Mouse (Mus musculus) kidney, adult 2 months (tissue): ENCODE data around the gene Fxyd4. TPM values are rescaled to one million over a fixed set of nuclear protein-coding genes. Genes with fewer than 3 reads are reported as not detected.
A peak's percentile ranks its signal among the peaks of the same experiment; 100 is the strongest.

Experiments used
- DNase-seq: peaks from one replicate; pipeline ENCODE4 v3.0.0; 2021
- H3K27ac ChIP-seq: fragments of 200-500 bp; 2 replicates; pipeline ENCODE4 v1.5.1; 2012; ENCODE audit warnings: low read depth, low read length, control low read depth, inconsistent platforms; ENCODE audit not compliant: insufficient read depth
- H3K27me3 ChIP-seq: fragments of 200-500 bp; replicated peaks from 2 replicates; pipeline ENCODE4 v1.6.1; 2012; ENCODE audit warnings: mild to moderate bottlenecking, moderate library complexity, low read length, inconsistent platforms; ENCODE audit not compliant: control insufficient read depth, insufficient read depth
- H3K36me3 ChIP-seq: fragments of 200-500 bp; 2 replicates; pipeline ENCODE4 v1.6.1; 2012; ENCODE audit warnings: mild to moderate bottlenecking, moderate library complexity, low read length, inconsistent platforms; ENCODE audit not compliant: control insufficient read depth, insufficient read depth
- H3K4me1 ChIP-seq: fragments of 200-500 bp; 2 replicates; pipeline ENCODE4 v1.6.1; 2011; ENCODE audit warnings: low read length; ENCODE audit not compliant: control insufficient read depth, insufficient read depth
- H3K4me3 ChIP-seq: fragments of 200-500 bp; 2 replicates; pipeline ENCODE4 v1.5.1; 2011; ENCODE audit warnings: mild to moderate bottlenecking, low read depth, low read length, control low read depth; ENCODE audit not compliant: insufficient read depth
- CTCF ChIP-seq: fragments of 200-500 bp; conservative IDR thresholded peaks from 2 replicates; pipeline ENCODE4 v1.5.1; 2011; ENCODE audit warnings: low read depth, mild to moderate bottlenecking, control low read depth, low read length, moderate library complexity, mixed read lengths; ENCODE audit not compliant: insufficient read depth, insufficient read length
- POLR2A ChIP-seq: fragments of 200-500 bp; IDR thresholded peaks from one replicate; pipeline ENCODE4 v1.6.1; 2011; ENCODE audit warnings: low read depth, low read length, control low read depth
- WGBS: fragments of 180-500 bp; shearing (Covaris S2); methylation state at CpG from one replicate; pipeline ENCODE4 v1.1.7; 2018; 5-methylcytosine and 5-hydroxymethylcytosine counted together
- polyA plus RNA-seq: library from polyadenylated mRNA; depleted of rRNA; stranded (reverse); fragments of >200 nt; gene quantifications from 2 replicates; pipeline ENCODE4 v1.2.3, GENCODE M21; 2012; rRNA removed

Fxyd4 gene
- polyA plus RNA-seq, result 196 and 213 TPM in 2 replicates

GRCm38 (mm10) chr6:117937222-117937932 is at the start of gene Fxyd4:
Fxyd4 (minus strand) TSS chr6:117937692.
- H3K36me3 ChIP-seq, result no peaks in the 10 kb centered on the region
- no peaks in the 10 kb centered on the region for H3K27me3 ChIP-seq
- H3K4me1 ChIP-seq, result peaks cover 5% of the 10 kb centered on the region; the same call in 1 of the 2 replicates
- TF ChIP-seq POLR2A (no peak), CTCF (no peak)
- WGBS, result 51% methylated on average over 10 of the region's 10 CpGs
- DNase-seq, result peak; percentile 69
- H3K4me3 ChIP-seq, result peak within 1 kb of the TSS; percentile 30
- peak within 1 kb of the TSS; percentile 68 for H3K27ac ChIP-seq

GRCm38 (mm10) chr6:117987173-117987572 is 49.7 kb upstream of the Fxyd4 start:
- no peaks in the 10 kb centered on the region for H3K4me1 ChIP-seq
- no peak for DNase-seq
- 62% methylated on average over 5 of the region's 5 CpGs for WGBS
- no peak overlapping the region for H3K27ac ChIP-seq
- no peaks in the 10 kb centered on the region; the same call in 1 of the 2 replicates for H3K27me3 ChIP-seq
- H3K4me3 ChIP-seq, result no peak overlapping the region
- TF ChIP-seq CTCF, result no peak
- no peak for TF ChIP-seq POLR2A
- no peaks in the 10 kb centered on the region for H3K36me3 ChIP-seq

- no peak overlapping the region for H3K27ac ChIP-seq
- TF ChIP-seq CTCF, result peak; percentile 58; the same call in 1 of the 2 replicates
- TF ChIP-seq POLR2A, result no peak
- H3K4me1 ChIP-seq, result no peaks in the 10 kb centered on the region
- DNase-seq, result peak; percentile 22
- no peaks in the 10 kb centered on the region for H3K36me3 ChIP-seq
- H3K27me3 ChIP-seq, result no peaks in the 10 kb centered on the region
- no peak overlapping the region for H3K4me3 ChIP-seq
- 11% methylated on average over 9 of the region's 9 CpGs for WGBS
Measured at GRCm38 (mm10) chr6:117966729-117967128, 29.2 kb upstream of the Fxyd4 start.

GRCm38 (mm10) chr6:117963201-117963600 is 25.7 kb upstream of the Fxyd4 start:
- H3K4me3 ChIP-seq, result no peak overlapping the region
- no peaks in the 10 kb centered on the region for H3K36me3 ChIP-seq
- 82% methylated on average over 3 of the region's 3 CpGs for WGBS
- no peak for DNase-seq
- H3K27ac ChIP-seq, result no peak overlapping the region
- H3K27me3 ChIP-seq, result no peaks in the 10 kb centered on the region
- TF ChIP-seq POLR2A (no peak), CTCF (no peak)
- no peaks in the 10 kb centered on the region for H3K4me1 ChIP-seq

GRCm38 (mm10) chr6:117956851-117957501 is 19.5 kb upstream of the Fxyd4 start:
- WGBS, result 45% methylated on average over 14 of the region's 14 CpGs
- H3K27ac ChIP-seq, result peak overlapping the region; percentile 43; the same call in 1 of the 2 replicates
- H3K4me1 ChIP-seq, result no peaks in the 10 kb centered on the region
- DNase-seq, result peak; percentile 36
- H3K36me3 ChIP-seq, result no peaks in the 10 kb centered on the region
- TF ChIP-seq POLR2A (no peak), CTCF (no peak)
- H3K4me3 ChIP-seq, result no peak overlapping the region
- no peaks in the 10 kb centered on the region for H3K27me3 ChIP-seq

GRCm38 (mm10) chr6:117956161-117956560 is 18.7 kb upstream of the Fxyd4 start:
- Histone ChIP-seq H3K27ac (no peak overlapping the region; the same call in 1 of the 2 replicates), H3K4me1 (no peaks in the 10 kb centered on the region), H3K27me3 (no peaks in the 10 kb centered on the region), H3K4me3 (no peak overlapping the region), H3K36me3 (no peaks in the 10 kb centered on the region)
- TF ChIP-seq POLR2A, result no peak
- TF ChIP-seq CTCF, result no peak
- no peak for DNase-seq
- 51% methylated on average over 6 of the region's 6 CpGs for WGBS

GRCm38 (mm10) chr6:117952330-117952729 is 14.8 kb upstream of the Fxyd4 start:
- DNase-seq, result no peak
- no peaks in the 10 kb centered on the region for H3K4me1 ChIP-seq
- H3K4me3 ChIP-seq, result no peak overlapping the region
- no peak overlapping the region for H3K27ac ChIP-seq
- H3K36me3 ChIP-seq, result no peaks in the 10 kb centered on the region
- TF ChIP-seq CTCF (peak; percentile 29), POLR2A (no peak)
- WGBS, result 88% methylated on average over 4 of the region's 4 CpGs
- no peaks in the 10 kb centered on the region for H3K27me3 ChIP-seq
